Mouse (Mus musculus): Measurements from ENCODE around the gene Tfeb. TPM values are rescaled to one million over a fixed set of nuclear protein-coding genes. Genes with fewer than 3 reads are reported as not detected.

Gene Tfeb
- polyA plus RNA-seq, 1 experiment from 2014 or later, result 5.1 TPM

DNA sequence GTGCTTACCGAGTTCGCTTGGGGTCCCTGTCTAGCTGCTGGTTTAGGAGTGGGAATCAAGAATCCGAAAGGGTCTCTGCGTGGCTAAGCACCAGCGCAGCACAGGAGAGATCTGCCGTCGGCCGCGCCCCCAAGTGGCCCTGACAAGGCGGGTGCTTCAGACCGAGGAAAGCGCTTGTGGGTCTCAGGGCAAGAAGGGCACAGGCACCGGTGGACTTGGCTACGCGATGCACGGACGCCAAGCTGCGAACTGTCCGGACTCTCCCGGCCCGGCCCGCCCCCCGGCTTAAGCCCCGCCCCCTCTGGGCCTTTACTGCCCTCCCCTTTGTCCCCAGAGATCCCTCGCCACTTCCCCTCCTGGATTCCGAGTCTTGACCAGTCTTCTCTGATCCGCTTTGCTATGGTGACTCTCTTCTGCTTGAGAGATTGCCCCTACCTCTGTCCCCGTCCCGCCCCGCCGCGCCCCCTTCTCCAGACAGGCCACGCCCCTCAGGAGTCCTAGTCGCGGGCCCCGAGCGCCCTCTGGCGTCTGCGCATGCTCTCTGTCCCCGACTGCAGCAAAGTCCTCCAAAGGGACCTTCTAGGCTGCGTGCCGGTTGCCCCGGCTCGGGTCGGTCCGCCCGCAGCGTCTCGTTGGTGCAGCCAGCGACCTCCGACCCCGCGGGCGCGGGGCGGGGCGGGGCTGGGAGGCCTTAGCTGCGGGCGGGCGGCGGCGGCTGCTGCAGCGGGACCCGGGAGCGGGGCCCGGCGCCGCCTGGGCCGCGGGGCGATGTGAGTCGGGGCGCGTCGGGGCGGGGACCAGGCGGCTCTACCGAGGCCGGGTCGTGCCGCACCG is 42.1 kb upstream of the Tfeb start, which contains the start of gene Prickle4:
Gene Prickle4 (minus strand): TSS at position 234 of the 834 bp plus-strand sequence.
- Histone ChIP-seq H3K9me3 (ENCODE audit: control insufficient read depth, low read depth, low read length) (no peaks in the 10 kb centered on the region), H3K4me1 (ENCODE audit: control insufficient read depth, insufficient read depth, low read length) (peaks cover 8% of the 10 kb centered on the region; the same call in 1 of the 2 replicates), H3K4me3 (ENCODE audit: low read depth, low read length) (peak within 1 kb of the TSS; percentile 59), H3K4me2 (replicated peaks; ENCODE audit: low read depth, low read length) (peak within 1 kb of the TSS; percentile 82), H3K27me3 (ENCODE audit: control insufficient read depth, insufficient read depth, low read length) (no peaks in the 10 kb centered on the region), H3K36me3 (ENCODE audit: control insufficient read depth, insufficient read depth, low read length) (no peaks in the 10 kb centered on the region), H3K27ac (ENCODE audit: low read length) (peak within 1 kb of the TSS; percentile 27), H3K9ac (replicated peaks; ENCODE audit: low read depth, low read length) (peak within 1 kb of the TSS; percentile 74)
- ATAC-seq (ENCODE audit: insufficient number of reproducible peaks, insufficient read depth, low FRiP score, low read depth), result peak; percentile 90
- under 1% methylated on average over 78 of the region's 82 CpGs for WGBS

DNA sequence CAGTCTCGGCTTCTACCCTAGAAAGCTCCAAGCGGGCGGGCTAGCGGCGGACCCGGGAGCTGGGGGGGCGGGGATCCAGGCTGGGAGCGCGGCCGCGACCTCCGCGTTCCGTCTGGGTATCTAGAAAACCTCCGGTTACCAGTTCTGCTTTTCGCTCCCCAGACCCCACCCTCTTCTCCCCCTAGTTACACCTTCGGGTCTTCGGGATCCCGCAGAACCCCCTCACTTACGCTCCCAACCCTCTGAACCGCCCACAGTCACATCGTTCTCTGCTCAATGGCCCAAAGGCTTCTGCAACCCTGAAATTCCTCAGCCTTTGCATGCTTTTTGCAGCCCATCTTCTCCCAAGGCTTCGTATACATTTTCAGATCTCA is 41.5 kb upstream of the Tfeb start:
- ATAC-seq (ENCODE audit: insufficient number of reproducible peaks, insufficient read depth, low FRiP score, low read depth), result no peak; the same call in 1 of the 2 replicates
- peak overlapping the region; percentile 27; the same call in 1 of the 2 replicates for H3K27ac ChIP-seq (ENCODE audit: low read length)
- H3K36me3 ChIP-seq (ENCODE audit: control insufficient read depth, insufficient read depth, low read length), result 0 out of 2 replicates have a peak, but pooled peaks cover 3% of the 10 kb centered on the region
- H3K9me3 ChIP-seq (ENCODE audit: control insufficient read depth, low read depth, low read length), result no peaks in the 10 kb centered on the region
- peak overlapping the region; percentile 74 for H3K9ac ChIP-seq (replicated peaks; ENCODE audit: low read depth, low read length)
- WGBS, result 0% methylated on average over 20 of the region's 23 CpGs
- H3K27me3 ChIP-seq (ENCODE audit: control insufficient read depth, insufficient read depth, low read length), result no peaks in the 10 kb centered on the region
- peak overlapping the region; percentile 59 for H3K4me3 ChIP-seq (ENCODE audit: low read depth, low read length)
- peaks cover 8% of the 10 kb centered on the region; the same call in 1 of the 2 replicates for H3K4me1 ChIP-seq (ENCODE audit: control insufficient read depth, insufficient read depth, low read length)
- peak overlapping the region; percentile 82 for H3K4me2 ChIP-seq (replicated peaks; ENCODE audit: low read depth, low read length)

DNA sequence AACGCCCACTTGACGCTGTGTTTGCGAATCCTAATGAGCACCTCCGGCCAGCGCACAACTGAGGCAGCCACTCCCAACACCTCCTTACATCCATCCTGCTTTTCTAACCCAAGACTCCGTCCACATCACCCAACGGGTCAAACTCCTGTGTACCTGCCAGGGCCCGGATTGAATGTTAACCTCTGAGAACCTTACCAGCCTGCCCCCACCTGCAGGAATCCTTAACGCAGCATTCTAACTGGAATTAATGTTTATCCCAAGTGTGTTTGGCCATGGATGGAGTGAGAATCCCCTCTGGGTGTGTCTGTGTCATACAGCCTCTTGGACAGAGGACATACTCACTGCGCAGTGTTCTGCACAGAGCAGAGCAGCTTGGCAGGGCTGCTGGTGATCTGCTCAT is 38.7 kb upstream of the Tfeb start:
- Histone ChIP-seq H3K4me1 (ENCODE audit: control insufficient read depth, insufficient read depth, low read length) (peaks cover 8% of the 10 kb centered on the region; the same call in 1 of the 2 replicates), H3K4me2 (replicated peaks; ENCODE audit: low read depth, low read length) (no peak overlapping the region), H3K36me3 (ENCODE audit: control insufficient read depth, insufficient read depth, low read length) (peaks cover 3% of the 10 kb centered on the region; the same call in 1 of the 2 replicates), H3K27me3 (ENCODE audit: control insufficient read depth, insufficient read depth, low read length) (no peaks in the 10 kb centered on the region), H3K9me3 (ENCODE audit: control insufficient read depth, low read depth, low read length) (no peaks in the 10 kb centered on the region), H3K4me3 (ENCODE audit: low read depth, low read length) (no peak overlapping the region), H3K27ac (ENCODE audit: low read length) (no peak overlapping the region), H3K9ac (replicated peaks; ENCODE audit: low read depth, low read length) (no peak overlapping the region)
- 88% methylated on average over 10 of the region's 10 CpGs for WGBS
- ATAC-seq (ENCODE audit: insufficient number of reproducible peaks, insufficient read depth, low FRiP score, low read depth), result no peak

DNA sequence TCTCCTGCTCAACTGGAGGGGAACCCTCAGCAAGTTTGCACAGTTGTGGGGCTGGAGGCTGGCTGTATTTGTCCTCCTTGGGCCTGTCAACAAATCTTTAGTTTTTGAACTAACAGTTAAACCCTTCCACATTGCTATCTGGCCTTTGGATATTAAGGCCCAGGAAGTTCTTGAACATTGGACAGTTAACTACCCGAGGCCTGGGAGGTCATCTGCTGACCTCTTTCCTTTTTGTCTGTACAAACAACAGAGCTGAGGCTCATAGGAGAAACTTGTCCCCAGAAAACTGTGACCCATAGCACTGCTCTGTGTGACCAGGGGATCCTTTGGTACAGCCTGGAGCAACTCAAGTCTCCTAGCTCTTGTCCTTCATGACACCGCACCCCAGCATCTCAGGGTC is 37.8 kb upstream of the Tfeb start:
- peaks cover 3% of the 10 kb centered on the region; the same call in 1 of the 2 replicates for H3K36me3 ChIP-seq (ENCODE audit: control insufficient read depth, insufficient read depth, low read length)
- H3K27me3 ChIP-seq (ENCODE audit: control insufficient read depth, insufficient read depth, low read length), result no peaks in the 10 kb centered on the region
- peaks cover 7% of the 10 kb centered on the region; the same call in 1 of the 2 replicates for H3K4me1 ChIP-seq (ENCODE audit: control insufficient read depth, insufficient read depth, low read length)
- H3K4me3 ChIP-seq (ENCODE audit: low read depth, low read length), result no peak overlapping the region
- no peak overlapping the region for H3K27ac ChIP-seq (ENCODE audit: low read length)
- 80% methylated on average over 2 of the region's 2 CpGs for WGBS
- H3K9ac ChIP-seq (replicated peaks; ENCODE audit: low read depth, low read length), result no peak overlapping the region
- H3K4me2 ChIP-seq (replicated peaks; ENCODE audit: low read depth, low read length), result no peak overlapping the region
- no peak for ATAC-seq (ENCODE audit: insufficient number of reproducible peaks, insufficient read depth, low FRiP score, low read depth)
- no peaks in the 10 kb centered on the region for H3K9me3 ChIP-seq (ENCODE audit: control insufficient read depth, low read depth, low read length)

DNA sequence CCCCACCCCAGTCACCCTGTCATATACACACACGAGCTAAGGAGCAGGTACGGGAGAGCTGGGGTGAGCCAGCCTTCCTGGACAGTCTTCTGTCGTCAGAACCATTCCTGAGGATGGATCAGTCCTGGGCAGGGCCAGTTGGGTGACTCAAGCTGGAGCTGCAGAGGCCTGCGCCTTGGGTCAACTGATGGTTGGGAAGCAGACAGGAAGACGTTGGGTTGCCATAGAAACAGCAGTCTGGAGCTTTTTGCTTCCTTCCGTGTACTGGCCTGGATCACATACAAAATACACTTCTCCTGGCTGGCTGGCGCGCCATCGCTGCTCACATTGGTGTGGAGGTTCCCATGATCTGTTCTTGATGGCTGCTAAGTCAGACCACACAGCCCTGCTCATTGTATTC is 35.0 kb upstream of the Tfeb start:
- no peak overlapping the region for H3K27ac ChIP-seq (ENCODE audit: low read length)
- H3K27me3 ChIP-seq (ENCODE audit: control insufficient read depth, insufficient read depth, low read length), result no peaks in the 10 kb centered on the region
- no peak overlapping the region for H3K4me2 ChIP-seq (replicated peaks; ENCODE audit: low read depth, low read length)
- H3K36me3 ChIP-seq (ENCODE audit: control insufficient read depth, insufficient read depth, low read length), result peaks cover 3% of the 10 kb centered on the region; the same call in 1 of the 2 replicates
- ATAC-seq (ENCODE audit: insufficient number of reproducible peaks, insufficient read depth, low FRiP score, low read depth), result no peak
- H3K4me1 ChIP-seq (ENCODE audit: control insufficient read depth, insufficient read depth, low read length), result peaks cover 4% of the 10 kb centered on the region; the same call in 1 of the 2 replicates
- no peaks in the 10 kb centered on the region for H3K9me3 ChIP-seq (ENCODE audit: control insufficient read depth, low read depth, low read length)
- 73% methylated on average over 9 of the region's 9 CpGs for WGBS
- H3K9ac ChIP-seq (replicated peaks; ENCODE audit: low read depth, low read length), result no peak overlapping the region
- H3K4me3 ChIP-seq (ENCODE audit: low read depth, low read length), result no peak overlapping the region

DNA sequence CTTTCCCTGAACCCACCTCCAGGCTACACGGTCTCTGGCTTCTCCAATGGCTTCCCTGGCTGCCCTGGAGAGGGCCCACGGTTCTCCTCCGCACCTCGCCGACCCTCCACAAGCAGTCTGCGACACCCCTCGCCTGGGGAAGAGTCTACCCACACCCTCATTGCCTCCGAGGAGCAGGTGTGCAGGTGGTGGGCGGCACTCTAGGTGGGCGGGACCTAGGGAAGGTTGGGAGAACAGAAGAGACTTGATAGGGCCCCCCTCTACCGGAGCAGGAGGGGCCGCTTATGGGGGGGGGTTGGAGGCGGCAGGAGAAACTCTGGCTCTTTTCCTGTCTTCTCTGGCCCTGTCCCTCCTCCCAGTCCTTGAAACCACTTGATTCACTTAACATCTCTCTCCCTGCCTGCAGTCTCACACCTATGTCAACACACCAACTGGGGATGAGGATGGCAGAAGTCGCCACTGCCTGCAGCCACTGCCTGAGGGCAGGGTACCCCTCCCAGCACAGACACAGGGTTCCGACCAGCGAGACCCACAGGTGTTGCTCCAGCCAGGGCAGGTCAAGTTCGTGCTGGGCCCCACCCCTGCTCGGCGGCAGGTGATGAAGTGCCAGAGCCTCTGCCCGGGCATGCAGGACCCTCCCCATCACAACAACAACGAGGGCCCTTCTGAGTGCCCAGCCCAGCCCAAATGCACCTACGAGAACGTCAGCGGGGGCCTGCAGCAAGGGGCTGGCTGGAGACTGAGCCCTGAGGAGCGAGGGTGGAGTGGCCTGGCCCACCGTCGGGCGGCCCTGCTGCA is 34.1 kb upstream of the Tfeb start:
- no peak overlapping the region for H3K4me3 ChIP-seq (ENCODE audit: low read depth, low read length)
- H3K4me2 ChIP-seq (replicated peaks; ENCODE audit: low read depth, low read length), result no peak overlapping the region
- H3K27me3 ChIP-seq (ENCODE audit: control insufficient read depth, insufficient read depth, low read length), result no peaks in the 10 kb centered on the region
- peak; percentile 5; the same call in 1 of the 2 replicates for ATAC-seq (ENCODE audit: insufficient number of reproducible peaks, insufficient read depth, low FRiP score, low read depth)
- no peak overlapping the region for H3K9ac ChIP-seq (replicated peaks; ENCODE audit: low read depth, low read length)
- peaks cover 5% of the 10 kb centered on the region; the same call in 1 of the 2 replicates for H3K4me1 ChIP-seq (ENCODE audit: control insufficient read depth, insufficient read depth, low read length)
- peaks cover 3% of the 10 kb centered on the region; the same call in 1 of the 2 replicates for H3K36me3 ChIP-seq (ENCODE audit: control insufficient read depth, insufficient read depth, low read length)
- no peak overlapping the region for H3K27ac ChIP-seq (ENCODE audit: low read length)
- no peaks in the 10 kb centered on the region for H3K9me3 ChIP-seq (ENCODE audit: control insufficient read depth, low read depth, low read length)
- WGBS, result 40% methylated on average over 28 of the region's 28 CpGs

DNA sequence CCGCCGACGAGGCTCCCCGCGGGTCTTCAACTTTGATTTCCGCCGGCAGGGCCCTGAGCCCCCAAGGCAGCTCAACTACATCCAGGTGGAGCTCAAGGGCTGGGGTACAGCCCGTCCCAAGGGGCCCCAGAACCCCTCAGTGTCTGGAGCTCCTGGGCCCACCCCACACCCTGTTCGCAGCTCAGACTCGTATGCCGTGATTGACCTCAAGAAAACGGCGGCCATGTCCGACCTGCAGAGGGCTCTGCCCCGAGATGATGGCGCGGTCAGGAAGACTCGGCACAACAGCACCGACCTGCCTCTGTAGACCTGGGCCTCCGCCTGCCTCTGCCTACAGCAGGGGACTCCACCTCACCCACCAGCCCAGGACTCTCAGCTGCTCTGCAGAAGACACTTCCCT is 33.3 kb upstream of the Tfeb start:
- no peak for ATAC-seq (ENCODE audit: insufficient number of reproducible peaks, insufficient read depth, low FRiP score, low read depth)
- 39% methylated on average over 20 of the region's 20 CpGs for WGBS
- H3K4me1 ChIP-seq (ENCODE audit: control insufficient read depth, insufficient read depth, low read length), result peaks cover 5% of the 10 kb centered on the region; the same call in 1 of the 2 replicates
- H3K27me3 ChIP-seq (ENCODE audit: control insufficient read depth, insufficient read depth, low read length), result no peaks in the 10 kb centered on the region
- no peaks in the 10 kb centered on the region for H3K9me3 ChIP-seq (ENCODE audit: control insufficient read depth, low read depth, low read length)
- H3K4me3 ChIP-seq (ENCODE audit: low read depth, low read length), result no peak overlapping the region
- no peak overlapping the region for H3K4me2 ChIP-seq (replicated peaks; ENCODE audit: low read depth, low read length)
- no peak overlapping the region for H3K27ac ChIP-seq (ENCODE audit: low read length)
- H3K36me3 ChIP-seq (ENCODE audit: control insufficient read depth, insufficient read depth, low read length), result peaks cover 3% of the 10 kb centered on the region; the same call in 1 of the 2 replicates
- H3K9ac ChIP-seq (replicated peaks; ENCODE audit: low read depth, low read length), result no peak overlapping the region

DNA sequence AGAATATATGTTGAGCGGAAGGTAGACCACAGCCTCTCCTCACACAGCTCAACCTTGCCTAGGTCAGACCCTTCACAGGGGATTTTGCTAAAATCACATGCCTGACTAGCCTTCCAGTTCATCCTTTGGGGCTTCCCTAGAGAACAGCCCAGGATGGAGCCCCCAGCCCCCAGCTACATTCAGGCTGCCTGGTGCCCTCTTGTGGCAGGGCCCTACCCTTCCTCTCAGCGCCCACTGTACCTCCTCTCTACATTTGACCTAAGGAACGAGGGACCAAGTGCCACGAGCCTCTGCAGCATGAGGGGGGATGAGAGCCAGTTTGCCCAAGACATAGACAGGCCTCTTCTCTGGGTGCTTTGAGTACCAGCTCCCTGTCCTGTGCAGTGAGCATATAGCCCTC is 32.1 kb upstream of the Tfeb start:
- no peak for ATAC-seq (ENCODE audit: insufficient number of reproducible peaks, insufficient read depth, low FRiP score, low read depth)

More for the DNA sequence above, 32.1 kb upstream of the Tfeb start:
- Histone ChIP-seq H3K27ac (ENCODE audit: low read length) (no peak overlapping the region), H3K9me3 (ENCODE audit: control insufficient read depth, low read depth, low read length) (no peaks in the 10 kb centered on the region), H3K9ac (replicated peaks; ENCODE audit: low read depth, low read length) (no peak overlapping the region), H3K4me2 (replicated peaks; ENCODE audit: low read depth, low read length) (no peak overlapping the region), H3K4me1 (ENCODE audit: control insufficient read depth, insufficient read depth, low read length) (peaks cover 8% of the 10 kb centered on the region; the same call in 1 of the 2 replicates), H3K36me3 (ENCODE audit: control insufficient read depth, insufficient read depth, low read length) (peaks cover 3% of the 10 kb centered on the region; the same call in 1 of the 2 replicates), H3K4me3 (ENCODE audit: low read depth, low read length) (no peak overlapping the region), H3K27me3 (ENCODE audit: control insufficient read depth, insufficient read depth, low read length) (no peaks in the 10 kb centered on the region)
- 80% methylated on average over 4 of the region's 4 CpGs for WGBS

Measured in stomach, embryonic 14.5 days (tissue).